Mouse (Mus musculus): Measurements from ENCODE around the gene Gm45799. TPM values are rescaled to one million over a fixed set of nuclear protein-coding genes. Genes with fewer than 3 reads are reported as not detected.
A peak's percentile ranks its signal among the peaks of the same experiment; 100 is the strongest.

Gm45799 gene
- polyA plus RNA-seq, 1 experiment from 2014 or later: 2.5 TPM

- H3K27me3 ChIP-seq: no peaks in the 10 kb centered on the region; the same call in 1 of the 2 replicates
- peak overlapping the region; percentile 22; the same call in 1 of the 2 replicates for H3K4me2 ChIP-seq
- no peaks in the 10 kb centered on the region for H3K9me3 ChIP-seq
- no peaks in the 10 kb centered on the region for H3K36me3 ChIP-seq (replicated peaks)
- ATAC-seq (ENCODE audit: low FRiP score): no peak
- H3K27ac ChIP-seq: no peak overlapping the region
- no peaks in the 10 kb centered on the region for H3K4me1 ChIP-seq
- no peak overlapping the region for H3K4me3 ChIP-seq (replicated peaks)
- WGBS: 11% methylated on average over 13 of the region's 13 CpGs
- H3K9ac ChIP-seq: no peak overlapping the region
Measured at GRCm38 (mm10) chr7:105685541-105686197, 45.3 kb downstream of the Gm45799 start.

DNA sequence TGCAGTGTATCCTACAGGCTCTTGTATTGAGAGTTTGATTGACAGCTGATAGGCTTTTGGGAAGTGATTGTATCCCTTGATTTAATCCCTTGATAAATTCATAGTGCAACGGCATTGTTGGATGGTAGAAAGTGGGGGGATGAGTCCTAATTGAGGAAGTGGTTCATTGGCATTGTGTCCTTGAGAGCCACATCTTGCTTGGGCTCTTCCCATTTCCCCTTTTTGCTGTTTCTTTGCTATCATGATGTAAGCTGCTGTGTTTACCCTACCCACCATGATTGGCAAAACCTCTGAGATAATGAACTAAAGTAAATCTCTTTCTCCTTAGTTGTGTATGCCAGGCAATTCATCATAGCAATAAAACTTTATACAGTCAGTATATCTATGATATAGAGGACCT lies 50.5 kb downstream of the Gm45799 start:
- no peak overlapping the region for H3K4me3 ChIP-seq (replicated peaks)
- no peaks in the 10 kb centered on the region for H3K9me3 ChIP-seq
- no peaks in the 10 kb centered on the region for H3K27me3 ChIP-seq
- no peak for ATAC-seq (ENCODE audit: low FRiP score)
- 77% methylated on average over 1 of the region's 1 CpGs for WGBS
- H3K4me2 ChIP-seq: no peak overlapping the region
- no peak overlapping the region for H3K27ac ChIP-seq
- no peak overlapping the region for H3K9ac ChIP-seq
- no peaks in the 10 kb centered on the region for H3K36me3 ChIP-seq (replicated peaks)
- H3K4me1 ChIP-seq: no peaks in the 10 kb centered on the region

DNA sequence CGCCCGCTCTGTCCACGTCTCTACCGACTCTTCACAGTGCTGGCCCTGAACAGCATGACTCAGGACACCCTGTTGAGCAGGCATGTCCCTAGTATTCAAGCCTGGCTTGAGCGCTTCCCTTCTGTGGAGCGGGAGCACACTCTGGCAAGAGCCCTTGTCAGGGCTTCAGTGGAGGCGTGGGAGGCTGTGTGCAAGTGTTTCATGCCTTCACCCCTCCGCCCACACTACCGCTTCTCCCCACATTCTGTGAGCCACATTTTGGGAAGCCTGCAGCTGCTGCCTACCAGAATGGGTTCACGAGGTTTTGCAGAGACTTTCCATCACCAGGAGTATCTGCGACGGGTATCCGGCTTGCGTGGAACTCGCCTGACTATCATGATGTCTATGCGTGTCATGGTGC lies 62.8 kb downstream of the Gm45799 start:
- no peaks in the 10 kb centered on the region for H3K36me3 ChIP-seq (replicated peaks)
- ATAC-seq (ENCODE audit: low FRiP score): no peak
- 85% methylated on average over 16 of the region's 16 CpGs for WGBS

DNA sequence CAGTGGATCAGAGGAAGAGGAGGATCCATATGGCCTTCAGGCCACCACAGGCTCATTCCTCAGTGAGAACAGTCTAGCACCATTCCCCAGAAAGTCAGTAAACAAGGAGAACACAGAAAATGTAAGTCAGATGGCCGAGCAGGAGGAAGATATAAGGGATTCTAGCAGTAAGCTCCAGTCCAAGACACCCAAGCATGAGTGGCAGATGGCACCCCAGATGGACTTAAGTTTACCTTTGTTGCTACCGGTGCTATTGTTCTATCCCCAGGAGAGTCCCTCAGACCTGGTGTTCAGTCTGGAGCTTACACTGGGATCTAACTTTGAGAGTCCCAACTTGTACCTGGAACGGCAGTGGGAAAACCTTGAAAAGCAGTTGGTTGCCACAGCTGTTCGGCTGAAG lies 63.5 kb downstream of the Gm45799 start:
- H3K9me3 ChIP-seq: no peaks in the 10 kb centered on the region
- H3K36me3 ChIP-seq (replicated peaks): no peaks in the 10 kb centered on the region
- H3K27me3 ChIP-seq: no peaks in the 10 kb centered on the region
- no peak overlapping the region for H3K4me3 ChIP-seq (replicated peaks)
- no peaks in the 10 kb centered on the region for H3K4me1 ChIP-seq
- 88% methylated on average over 4 of the region's 4 CpGs for WGBS
- H3K27ac ChIP-seq: no peak overlapping the region
- no peak for ATAC-seq (ENCODE audit: low FRiP score)
- H3K4me2 ChIP-seq: no peak overlapping the region
- H3K9ac ChIP-seq: no peak overlapping the region

More for the DNA sequence above, 62.8 kb downstream of the Gm45799 start:
- no peaks in the 10 kb centered on the region for H3K27me3 ChIP-seq
- H3K27ac ChIP-seq: no peak overlapping the region
- H3K4me2 ChIP-seq: no peak overlapping the region
- H3K9me3 ChIP-seq: no peaks in the 10 kb centered on the region
- no peaks in the 10 kb centered on the region for H3K4me1 ChIP-seq
- H3K9ac ChIP-seq: no peak overlapping the region
- no peak overlapping the region for H3K4me3 ChIP-seq (replicated peaks)

GRCm38 (mm10) chr7:105708733-105709132 lies 68.4 kb downstream of the Gm45799 start:
- no peak overlapping the region for H3K27ac ChIP-seq
- no peaks in the 10 kb centered on the region for H3K9me3 ChIP-seq
- no peaks in the 10 kb centered on the region for H3K4me1 ChIP-seq
- ATAC-seq (ENCODE audit: low FRiP score): no peak
- 88% methylated on average over 5 of the region's 5 CpGs for WGBS
- H3K4me3 ChIP-seq (replicated peaks): no peak overlapping the region
- no peak overlapping the region for H3K9ac ChIP-seq
- no peaks in the 10 kb centered on the region for H3K36me3 ChIP-seq (replicated peaks)
- H3K27me3 ChIP-seq: no peaks in the 10 kb centered on the region
- no peak overlapping the region for H3K4me2 ChIP-seq

GRCm38 (mm10) chr7:105715366-105715765 lies 75.0 kb downstream of the Gm45799 start:
- no peaks in the 10 kb centered on the region for H3K27me3 ChIP-seq
- ATAC-seq (ENCODE audit: low FRiP score): no peak
- H3K4me1 ChIP-seq: no peaks in the 10 kb centered on the region
- H3K9ac ChIP-seq: no peak overlapping the region
- no peaks in the 10 kb centered on the region for H3K36me3 ChIP-seq (replicated peaks)
- H3K4me3 ChIP-seq (replicated peaks): no peak overlapping the region
- WGBS: 61% methylated on average over 3 of the region's 3 CpGs
- no peak overlapping the region for H3K4me2 ChIP-seq
- no peak overlapping the region for H3K27ac ChIP-seq
- H3K9me3 ChIP-seq: no peaks in the 10 kb centered on the region

DNA sequence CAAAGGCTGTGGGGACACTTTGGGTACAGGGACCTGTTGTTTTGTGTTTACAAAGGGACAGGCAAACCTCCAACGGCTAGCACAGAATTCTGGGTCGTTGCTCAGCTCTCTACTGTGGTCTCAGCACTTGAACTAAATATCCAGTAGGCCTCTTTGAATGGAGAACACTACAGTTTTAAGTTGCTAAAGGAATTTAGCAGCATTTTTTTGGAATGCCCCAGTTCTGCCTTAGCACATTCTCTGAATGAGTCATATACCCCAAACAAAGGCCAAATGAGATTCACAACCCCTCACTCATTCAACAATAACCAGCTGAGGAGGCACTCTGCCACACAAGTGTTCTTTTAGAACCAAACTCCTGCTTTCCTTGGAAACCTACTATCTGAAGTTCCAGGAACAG lies 81.6 kb downstream of the Gm45799 start:
- H3K27ac ChIP-seq: no peak overlapping the region
- H3K9ac ChIP-seq: no peak overlapping the region
- no peaks in the 10 kb centered on the region for H3K27me3 ChIP-seq
- no peaks in the 10 kb centered on the region for H3K4me1 ChIP-seq
- 77% methylated on average over 2 of the region's 2 CpGs for WGBS
- H3K4me3 ChIP-seq (replicated peaks): no peak overlapping the region
- H3K36me3 ChIP-seq (replicated peaks): no peaks in the 10 kb centered on the region
- no peak overlapping the region for H3K4me2 ChIP-seq
- H3K9me3 ChIP-seq: no peaks in the 10 kb centered on the region
- ATAC-seq (ENCODE audit: low FRiP score): no peak

DNA sequence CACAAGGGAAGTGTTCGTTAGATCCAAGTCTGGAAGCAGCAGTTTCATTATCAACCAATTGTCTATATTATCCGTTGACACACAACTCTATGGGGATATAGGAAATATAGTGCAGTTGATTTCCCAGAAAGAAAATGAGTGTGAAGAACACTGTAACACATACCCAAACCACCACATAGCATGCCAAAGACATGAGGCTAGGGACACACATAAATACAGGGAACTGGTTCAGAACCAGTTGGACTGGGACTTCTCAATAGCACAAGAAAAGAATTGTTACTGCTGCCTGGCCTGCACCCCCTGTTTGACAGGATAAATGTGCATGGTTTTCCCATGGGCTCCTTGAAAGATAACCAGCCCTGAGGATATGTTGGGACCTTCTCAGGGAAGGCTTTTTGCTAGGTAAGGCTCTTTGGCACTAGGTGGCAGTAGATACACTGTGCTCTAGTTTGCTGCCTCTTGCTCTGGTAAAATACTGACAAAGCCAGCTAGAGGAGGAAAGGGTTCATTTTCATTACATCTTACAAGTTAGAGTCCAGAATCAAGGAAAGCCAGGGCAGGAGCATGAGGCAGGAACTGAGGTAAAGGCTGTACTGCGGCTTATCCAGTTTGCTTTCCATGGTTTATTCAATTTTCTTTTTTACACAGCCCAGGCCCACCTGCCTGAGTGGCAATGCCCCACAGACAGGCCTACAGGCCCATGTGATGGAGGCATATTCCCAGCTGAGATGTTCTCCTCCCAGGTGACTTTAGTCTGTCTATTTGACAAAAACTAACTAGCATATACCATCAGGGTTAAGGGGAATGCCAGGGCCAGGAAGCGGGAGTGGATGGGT lies 86.0 kb downstream of the Gm45799 start:
- Histone ChIP-seq H3K27ac (no peak overlapping the region), H3K27me3 (no peaks in the 10 kb centered on the region), H3K4me2 (no peak overlapping the region), H3K4me3 (replicated peaks) (no peak overlapping the region), H3K4me1 (peaks cover 15% of the 10 kb centered on the region), H3K9me3 (no peaks in the 10 kb centered on the region), H3K36me3 (replicated peaks) (peaks cover 20% of the 10 kb centered on the region), H3K9ac (no peak overlapping the region)
- 79% methylated on average over 4 of the region's 4 CpGs for WGBS
- peak; percentile 82 for ATAC-seq (ENCODE audit: low FRiP score)

DNA sequence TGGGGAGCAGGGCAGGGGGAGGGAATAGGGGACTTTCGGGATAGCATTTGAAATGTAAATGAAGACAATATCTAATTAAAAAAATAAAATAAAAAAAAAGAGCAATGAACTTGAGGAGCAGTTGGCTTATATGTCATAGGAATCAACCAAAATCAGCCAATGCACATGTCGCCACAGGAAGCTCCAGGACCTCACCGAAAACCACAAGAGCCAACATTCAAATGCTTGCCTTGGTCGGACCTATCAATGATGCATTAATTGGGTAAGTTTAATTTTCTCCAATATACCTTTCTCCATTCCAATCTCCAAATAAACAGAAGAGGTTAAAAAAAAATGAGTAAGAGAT lies 86.6 kb downstream of the Gm45799 start:
- ATAC-seq (ENCODE audit: low FRiP score): no peak
- Histone ChIP-seq H3K9ac (no peak overlapping the region), H3K9me3 (no peaks in the 10 kb centered on the region), H3K4me2 (no peak overlapping the region), H3K4me1 (peaks cover 15% of the 10 kb centered on the region), H3K27ac (no peak overlapping the region), H3K27me3 (no peaks in the 10 kb centered on the region), H3K36me3 (replicated peaks) (peaks cover 24% of the 10 kb centered on the region), H3K4me3 (replicated peaks) (no peak overlapping the region)
- 96% methylated on average over 4 of the region's 4 CpGs for WGBS

DNA sequence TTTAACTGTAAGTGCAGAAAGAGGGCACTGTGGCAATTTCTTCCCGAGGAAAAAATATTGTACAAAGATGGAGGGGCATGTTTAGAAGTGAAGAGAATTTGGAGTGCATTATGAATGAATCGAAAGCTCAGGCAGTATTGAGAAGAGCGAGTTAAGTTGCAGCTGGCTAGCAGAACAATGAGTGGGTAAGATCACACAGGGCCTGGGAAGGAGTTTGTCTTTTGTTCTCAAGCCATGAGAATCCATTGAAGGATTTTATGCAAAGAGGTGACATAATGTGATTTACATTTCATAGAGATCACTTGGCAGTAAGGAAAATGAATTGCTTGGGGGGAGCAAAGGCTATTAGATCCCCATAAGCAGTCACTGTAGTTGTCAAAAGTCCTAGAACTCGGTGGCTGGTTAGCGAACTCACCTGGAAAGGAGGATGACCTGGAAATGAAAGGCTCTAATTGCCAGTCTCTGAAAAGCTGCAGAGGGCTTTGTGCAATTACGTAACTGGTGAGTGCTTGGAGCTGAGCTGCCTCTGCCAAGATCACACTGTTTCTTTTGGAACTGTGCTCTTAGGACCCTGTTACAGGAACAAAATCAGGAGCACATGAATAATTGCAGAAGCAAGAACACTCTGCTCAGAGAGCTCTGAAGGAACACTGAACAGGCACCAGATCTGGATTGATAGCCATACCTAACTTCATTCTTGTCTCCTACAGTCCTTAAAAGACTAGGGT lies 88.5 kb downstream of the Gm45799 start:
- Histone ChIP-seq H3K9me3 (no peaks in the 10 kb centered on the region), H3K27ac (peak overlapping the region; percentile 78), H3K4me1 (peaks cover 15% of the 10 kb centered on the region), H3K27me3 (no peaks in the 10 kb centered on the region), H3K36me3 (replicated peaks) (peaks cover 43% of the 10 kb centered on the region), H3K4me3 (replicated peaks) (no peak overlapping the region), H3K4me2 (peak overlapping the region; percentile 2; the same call in 1 of the 2 replicates), H3K9ac (no peak overlapping the region)
- 30% methylated on average over 6 of the region's 6 CpGs for WGBS
- ATAC-seq (ENCODE audit: low FRiP score): peak; percentile 15; the same call in 1 of the 2 replicates

DNA sequence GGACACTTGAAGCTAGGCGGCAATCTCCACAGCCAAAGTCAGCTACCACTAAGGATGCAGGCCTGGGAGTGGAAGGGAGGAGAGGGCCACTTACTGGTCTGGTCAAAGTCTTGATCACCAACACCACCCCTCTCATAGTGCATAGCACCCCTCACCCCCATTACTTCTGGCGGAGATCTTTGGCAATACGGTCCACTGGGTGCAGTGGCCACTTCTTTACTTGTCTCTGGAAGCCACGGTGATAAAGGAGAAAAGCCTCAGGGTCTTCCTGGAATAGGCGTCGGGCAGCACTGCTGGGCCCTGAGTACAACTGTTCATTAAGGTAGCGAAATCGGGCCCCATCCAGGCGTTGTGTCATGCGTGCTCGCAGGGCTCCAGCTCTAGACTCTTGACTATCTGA lies 93.5 kb downstream of the Gm45799 start:
- Histone ChIP-seq H3K4me1 (peaks cover 32% of the 10 kb centered on the region), H3K9ac (no peak overlapping the region), H3K27ac (no peak overlapping the region), H3K4me3 (replicated peaks) (no peak overlapping the region), H3K27me3 (no peaks in the 10 kb centered on the region), H3K4me2 (no peak overlapping the region), H3K9me3 (no peaks in the 10 kb centered on the region), H3K36me3 (replicated peaks) (peaks cover 53% of the 10 kb centered on the region)
- 98% methylated on average over 11 of the region's 11 CpGs for WGBS
- ATAC-seq (ENCODE audit: low FRiP score): no peak
